Mouse (Mus musculus) lung, embryonic 15.5 days (tissue): ENCODE data around the gene Nav3. TPM values are rescaled to one million over a fixed set of nuclear protein-coding genes. Genes with fewer than 3 reads are reported as not detected.
"Not testable (repeated sequence)": the region's sequence is repeated elsewhere in the genome, so short reads cannot be mapped to it uniquely, and the experiment has no call there.

ENCODE experiments used
- ATAC-seq: fragments of 200-750 bp; cut with Nextera tagmentation; 2 replicates; pipeline ENCODE4 v1.8.0; 2017; ENCODE audit warnings: moderate number of reproducible peaks, borderline replicate concordance; ENCODE audit not compliant: low FRiP score, low TSS enrichment; ENCODE audit errors: extremely low read depth
- H3K27ac ChIP-seq: fragments of 300-500 bp; sonication (generic); 2 replicates; pipeline ENCODE4 v1.5.1; 2015; ENCODE audit warnings: moderate library complexity, mild to moderate bottlenecking, inconsistent platforms
- H3K27me3 ChIP-seq: fragments of 300-500 bp; sonication (generic); 2 replicates; pipeline ENCODE4 v1.6.1; 2015; ENCODE audit warnings: inconsistent platforms
- H3K36me3 ChIP-seq: fragments of 300-500 bp; sonication (generic); 2 replicates; pipeline ENCODE4 v1.6.1; 2015; ENCODE audit warnings: inconsistent platforms
- H3K4me1 ChIP-seq: fragments of 300-500 bp; sonication (generic); 2 replicates; pipeline ENCODE4 v1.6.1; 2015; ENCODE audit warnings: inconsistent platforms
- H3K4me2 ChIP-seq: fragments of 300-500 bp; sonication (generic); 2 replicates; pipeline ENCODE4 v1.6.1; 2015; ENCODE audit warnings: inconsistent platforms, mild to moderate bottlenecking, moderate library complexity
- H3K4me3 ChIP-seq: fragments of 300-500 bp; sonication (generic); 2 replicates; pipeline ENCODE4 v1.5.1; 2015; ENCODE audit warnings: mild to moderate bottlenecking, inconsistent platforms
- H3K9ac ChIP-seq: fragments of 300-500 bp; sonication (generic); 2 replicates; pipeline ENCODE4 v1.6.1; 2015; ENCODE audit warnings: inconsistent platforms
- H3K9me3 ChIP-seq: fragments of 300-500 bp; sonication (generic); 2 replicates; pipeline ENCODE4 v1.6.1; 2016; ENCODE audit warnings: inconsistent platforms
- WGBS: fragments of 180-500 bp; shearing (Covaris S2); methylation state at CpG from one replicate; pipeline ENCODE4 v1.1.7; 2015; 5-methylcytosine and 5-hydroxymethylcytosine counted together
- polyA plus RNA-seq: library from polyadenylated mRNA; unstranded; fragments of >200 nt; fragmentation: Nextera tagmentation; extraction: Ambion mirVana; gene quantifications from 2 replicates; pipeline ENCODE4 v1.2.1, GENCODE M21; 2015

Gene Nav3
- polyA plus RNA-seq, 1 experiment from 2014 or later, result 1.8 TPM

GRCm38 (mm10) chr10:110103255-110103654 lies 352.7 kb downstream of the Nav3 start:
- Histone ChIP-seq H3K27me3 (no peaks in the 10 kb centered on the region), H3K4me1 (no peaks in the 10 kb centered on the region), H3K36me3 (no peaks in the 10 kb centered on the region), H3K4me3 (no peak overlapping the region), H3K9ac (no peak overlapping the region), H3K9me3 (no peaks in the 10 kb centered on the region), H3K27ac (no peak overlapping the region), H3K4me2 (no peak overlapping the region)
- WGBS, result 83% methylated on average over 6 of the region's 6 CpGs
- no peak; the same call in 1 of the 2 replicates for ATAC-seq

- Histone ChIP-seq H3K9me3 (no peaks in the 10 kb centered on the region), H3K4me3 (no peak overlapping the region), H3K27ac (no peak overlapping the region), H3K36me3 (no peaks in the 10 kb centered on the region), H3K4me1 (no peaks in the 10 kb centered on the region), H3K9ac (no peak overlapping the region), H3K4me2 (no peak overlapping the region), H3K27me3 (no peaks in the 10 kb centered on the region)
- WGBS, result 38% methylated on average over 4 of the region's 4 CpGs
- peak; percentile 57; the same call in 1 of the 2 replicates for ATAC-seq
Observed at GRCm38 (mm10) chr10:110102231-110102630, 353.8 kb downstream of the Nav3 start.

- Histone ChIP-seq H3K9me3 (no peaks in the 10 kb centered on the region), H3K4me2 (no peak overlapping the region), H3K4me3 (no peak overlapping the region), H3K9ac (no peak overlapping the region), H3K27me3 (no peaks in the 10 kb centered on the region), H3K36me3 (no peaks in the 10 kb centered on the region), H3K4me1 (no peaks in the 10 kb centered on the region), H3K27ac (no peak overlapping the region)
- ATAC-seq, result peak; percentile 76; the same call in 1 of the 2 replicates
Observed at GRCm38 (mm10) chr10:110094433-110094832, 361.6 kb downstream of the Nav3 start.

GRCm38 (mm10) chr10:110088444-110089061 lies 367.5 kb downstream of the Nav3 start:
- Histone ChIP-seq H3K4me3 (no peak overlapping the region), H3K9ac (no peak overlapping the region), H3K9me3 (no peaks in the 10 kb centered on the region), H3K27me3 (no peaks in the 10 kb centered on the region), H3K4me1 (no peaks in the 10 kb centered on the region), H3K36me3 (no peaks in the 10 kb centered on the region), H3K27ac (no peak overlapping the region), H3K4me2 (no peak overlapping the region)
- no peak for ATAC-seq
- WGBS, result 75% methylated on average over 5 of the region's 5 CpGs

GRCm38 (mm10) chr10:110085903-110086302 lies 370.1 kb downstream of the Nav3 start:
- H3K9ac ChIP-seq, result no peak overlapping the region
- no peak overlapping the region for H3K4me2 ChIP-seq
- no peaks in the 10 kb centered on the region for H3K27me3 ChIP-seq
- no peak overlapping the region for H3K27ac ChIP-seq
- H3K9me3 ChIP-seq, result no peaks in the 10 kb centered on the region
- H3K4me1 ChIP-seq, result no peaks in the 10 kb centered on the region
- ATAC-seq, result no peak
- no peaks in the 10 kb centered on the region for H3K36me3 ChIP-seq
- WGBS, result 70% methylated on average over 1 of the region's 1 CpGs
- H3K4me3 ChIP-seq, result no peak overlapping the region

- WGBS, result 7% methylated on average over 5 of the region's 5 CpGs
- no peak overlapping the region for H3K4me3 ChIP-seq
- H3K27me3 ChIP-seq, result no peaks in the 10 kb centered on the region
- H3K4me1 ChIP-seq, result no peaks in the 10 kb centered on the region
- ATAC-seq, result no peak
- no peak overlapping the region for H3K4me2 ChIP-seq
- no peak overlapping the region for H3K27ac ChIP-seq
- H3K36me3 ChIP-seq, result no peaks in the 10 kb centered on the region
- no peak overlapping the region for H3K9ac ChIP-seq
- H3K9me3 ChIP-seq, result no peaks in the 10 kb centered on the region
Observed at GRCm38 (mm10) chr10:110085156-110085555, 370.8 kb downstream of the Nav3 start.

- Histone ChIP-seq H3K4me1 (no peaks in the 10 kb centered on the region), H3K27ac (no peak overlapping the region), H3K36me3 (no peaks in the 10 kb centered on the region), H3K9ac (no peak overlapping the region), H3K4me3 (no peak overlapping the region), H3K9me3 (no peaks in the 10 kb centered on the region), H3K27me3 (no peaks in the 10 kb centered on the region), H3K4me2 (no peak overlapping the region)
- 76% methylated on average over 5 of the region's 5 CpGs for WGBS
- no peak for ATAC-seq
Observed at GRCm38 (mm10) chr10:110076575-110076974, 379.4 kb downstream of the Nav3 start.

- no peak overlapping the region for H3K4me3 ChIP-seq
- H3K9ac ChIP-seq, result no peak overlapping the region
- H3K4me1 ChIP-seq, result no peaks in the 10 kb centered on the region
- 38% methylated on average over 8 of the region's 8 CpGs for WGBS
- H3K27ac ChIP-seq, result no peak overlapping the region
- H3K9me3 ChIP-seq, result no peaks in the 10 kb centered on the region
- no peaks in the 10 kb centered on the region for H3K36me3 ChIP-seq
- H3K27me3 ChIP-seq, result no peaks in the 10 kb centered on the region
- ATAC-seq, result no peak
- H3K4me2 ChIP-seq, result no peak overlapping the region
Observed at GRCm38 (mm10) chr10:110072355-110072754, 383.6 kb downstream of the Nav3 start.

- H3K9me3 ChIP-seq, result no peaks in the 10 kb centered on the region
- WGBS, result 58% methylated on average over 5 of the region's 5 CpGs
- no peaks in the 10 kb centered on the region for H3K4me1 ChIP-seq
- H3K9ac ChIP-seq, result no peak overlapping the region
- no peak overlapping the region for H3K4me3 ChIP-seq
- ATAC-seq, result no peak
- H3K27ac ChIP-seq, result no peak overlapping the region
- H3K27me3 ChIP-seq, result no peaks in the 10 kb centered on the region
- no peak overlapping the region for H3K4me2 ChIP-seq
- H3K36me3 ChIP-seq, result no peaks in the 10 kb centered on the region
Observed at GRCm38 (mm10) chr10:110061166-110061565, 394.8 kb downstream of the Nav3 start.

GRCm38 (mm10) chr10:110037547-110037946 lies 418.5 kb downstream of the Nav3 start:
- H3K27ac ChIP-seq, result no peak overlapping the region
- no peaks in the 10 kb centered on the region for H3K9me3 ChIP-seq
- H3K36me3 ChIP-seq, result no peaks in the 10 kb centered on the region
- no peaks in the 10 kb centered on the region for H3K4me1 ChIP-seq
- no peaks in the 10 kb centered on the region for H3K27me3 ChIP-seq
- H3K4me2 ChIP-seq, result no peak overlapping the region
- no peak overlapping the region for H3K9ac ChIP-seq
- H3K4me3 ChIP-seq, result no peak overlapping the region
- 78% methylated on average over 4 of the region's 4 CpGs for WGBS
- no peak for ATAC-seq

- H3K4me3 ChIP-seq, result no peak overlapping the region
- H3K4me1 ChIP-seq, result no peaks in the 10 kb centered on the region
- no peak overlapping the region for H3K4me2 ChIP-seq
- no peaks in the 10 kb centered on the region for H3K36me3 ChIP-seq
- H3K9me3 ChIP-seq, result no peaks in the 10 kb centered on the region
- 83% methylated on average over 7 of the region's 7 CpGs for WGBS
- ATAC-seq, result no peak
- H3K9ac ChIP-seq, result no peak overlapping the region
- no peaks in the 10 kb centered on the region for H3K27me3 ChIP-seq
- H3K27ac ChIP-seq, result no peak overlapping the region
Observed at GRCm38 (mm10) chr10:110034582-110035099, 421.4 kb downstream of the Nav3 start.

GRCm38 (mm10) chr10:110024897-110025296 lies 431.1 kb downstream of the Nav3 start:
- not testable (repeated sequence) for H3K4me3 ChIP-seq, H3K36me3 ChIP-seq, H3K9me3 ChIP-seq, H3K27me3 ChIP-seq, ATAC-seq, H3K4me2 ChIP-seq, H3K4me1 ChIP-seq, H3K9ac ChIP-seq, H3K27ac ChIP-seq
- WGBS, result 87% methylated on average over 2 of the region's 2 CpGs

- Histone ChIP-seq H3K9ac (no peak overlapping the region), H3K36me3 (no peaks in the 10 kb centered on the region), H3K4me2 (no peak overlapping the region), H3K9me3 (no peaks in the 10 kb centered on the region), H3K4me3 (no peak overlapping the region), H3K27ac (no peak overlapping the region), H3K27me3 (no peaks in the 10 kb centered on the region), H3K4me1 (no peaks in the 10 kb centered on the region)
- WGBS, result 69% methylated on average over 3 of the region's 3 CpGs
- ATAC-seq, result no peak
Observed at GRCm38 (mm10) chr10:110022100-110022499, 433.9 kb downstream of the Nav3 start.
